Mouse (Mus musculus) layer of hippocampus, adult 9-11 months (tissue): ENCODE measurements around the gene Irf8.
"Not testable (repeated sequence)": the region's sequence is repeated elsewhere in the genome, so short reads cannot be mapped to it uniquely, and the experiment has no call there.

Experiments
- DNase-seq: peaks from one replicate; pipeline ENCODE4 v3.0.0; 2022

Gene Irf8

DNA sequence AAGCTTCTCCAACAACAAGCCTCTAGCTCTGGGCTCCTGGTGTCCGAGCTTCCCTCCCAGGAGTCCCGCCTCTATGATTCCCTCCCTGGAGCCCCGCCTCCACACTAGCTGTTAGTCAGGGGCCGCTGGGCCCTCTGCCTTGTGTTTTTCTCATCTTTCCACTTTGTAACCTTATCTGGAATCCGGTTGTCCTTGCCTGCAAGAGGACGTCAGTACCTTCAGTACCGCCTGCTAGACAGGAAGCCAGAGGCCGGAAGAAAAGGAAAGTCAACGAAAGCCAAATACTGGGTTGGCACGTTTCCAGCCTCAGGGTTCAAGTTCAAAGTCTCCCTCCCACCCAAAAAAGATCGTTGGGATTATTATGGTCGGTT, 15.9 kb downstream of the Irf8 start:
- DNase-seq: no peak

DNA sequence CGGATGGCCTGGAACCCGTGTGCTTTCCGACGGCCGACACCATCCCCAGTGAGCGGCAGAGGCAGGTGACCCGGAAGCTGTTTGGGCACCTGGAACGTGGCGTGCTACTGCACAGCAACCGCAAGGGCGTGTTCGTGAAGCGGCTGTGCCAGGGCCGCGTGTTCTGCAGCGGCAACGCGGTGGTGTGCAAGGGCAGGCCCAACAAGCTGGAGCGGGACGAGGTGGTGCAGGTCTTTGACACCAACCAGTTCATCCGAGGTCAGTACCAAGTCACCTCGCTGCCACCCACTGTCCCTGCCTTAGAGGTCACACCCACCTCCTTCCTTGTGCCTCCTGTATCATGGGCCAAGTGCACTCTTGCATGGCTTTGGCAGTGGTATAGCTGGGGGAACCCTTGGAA, 17.3 kb downstream of the Irf8 start:
- DNase-seq: no peak

DNA sequence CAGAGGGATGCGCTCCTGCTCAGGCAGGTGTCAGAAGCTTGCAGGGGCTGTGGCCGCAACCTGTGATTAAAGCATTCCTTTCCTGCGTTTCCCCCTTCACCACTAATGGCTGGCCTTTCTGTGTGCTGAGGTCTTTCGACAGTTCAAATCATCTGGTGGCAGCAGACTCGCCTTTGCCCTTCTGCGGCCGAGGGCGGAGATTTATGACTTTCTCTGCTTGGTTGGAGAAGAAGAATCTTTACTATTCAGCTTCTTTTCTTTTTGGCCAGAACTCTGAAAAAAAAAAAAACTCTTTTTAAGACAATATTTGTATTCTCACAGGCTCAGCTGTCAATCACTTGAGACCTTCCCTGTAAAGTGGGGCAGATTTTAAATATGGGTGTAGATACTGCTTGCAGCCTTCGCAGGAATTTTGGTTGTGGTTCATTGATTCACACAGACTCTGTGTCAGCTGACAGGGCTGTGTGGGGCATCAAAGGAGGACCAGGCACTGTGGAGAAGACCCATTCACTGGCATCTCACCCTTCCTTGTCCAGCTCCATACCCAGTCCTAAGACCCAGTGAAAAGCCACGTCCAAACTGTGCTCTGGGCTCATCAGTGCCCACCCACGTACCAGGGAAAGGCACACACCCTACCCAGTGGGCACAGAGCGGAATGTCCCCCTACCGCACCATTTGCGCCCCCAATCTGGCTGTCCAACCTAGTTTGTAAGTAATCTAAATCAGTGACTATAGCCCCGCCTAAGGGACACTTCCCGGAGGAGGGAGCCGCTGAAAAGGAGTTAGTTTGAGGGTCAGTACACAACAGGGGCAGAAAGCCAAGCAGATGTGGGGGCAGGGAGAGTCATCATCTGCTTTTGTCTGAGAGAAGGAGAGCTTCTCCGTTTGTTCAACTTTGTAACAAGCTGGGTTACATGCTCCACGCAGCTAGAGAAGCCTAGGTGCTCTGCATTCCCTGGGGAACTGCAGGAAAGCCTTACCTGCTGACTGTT, 19.4 kb downstream of the Irf8 start:
- no peak for DNase-seq

DNA sequence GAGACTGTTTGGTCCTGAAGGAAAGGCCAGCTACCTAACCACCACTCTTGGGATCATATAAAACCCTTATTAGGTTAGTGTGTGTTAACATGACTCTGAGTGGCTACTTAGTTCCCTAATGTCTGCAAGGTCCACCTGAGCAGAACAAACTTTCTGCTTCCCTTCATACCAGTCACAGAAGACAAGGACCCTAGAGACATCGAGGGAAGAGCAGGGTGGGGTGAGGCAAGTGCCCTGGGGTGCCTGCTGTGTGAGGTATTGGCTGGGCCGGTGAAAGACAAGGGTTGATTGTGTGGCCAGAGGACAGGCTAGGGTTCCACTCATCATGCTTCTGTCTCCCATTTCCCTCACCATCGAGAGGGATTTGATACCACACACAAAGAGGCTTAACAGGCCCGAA, 21.8 kb downstream of the Irf8 start:
- no peak for DNase-seq

DNA sequence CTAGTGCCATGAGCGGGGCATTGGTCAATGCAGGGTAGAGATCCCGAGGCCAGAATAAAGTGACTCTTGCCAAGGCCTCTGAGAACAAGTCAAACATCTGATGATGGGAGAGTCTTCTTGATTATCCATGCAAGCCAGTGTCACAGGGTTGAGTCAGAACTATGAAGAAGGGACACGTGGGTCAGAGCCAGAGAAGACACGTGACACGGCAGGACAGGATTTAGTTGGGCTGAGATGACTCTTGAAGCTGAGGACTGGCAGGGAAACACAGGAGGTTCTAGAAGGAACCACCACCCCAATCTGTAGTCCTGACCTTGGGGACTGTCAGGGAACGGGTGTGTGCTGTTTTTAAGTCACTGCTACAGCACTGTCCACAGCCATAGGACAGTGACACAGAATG, 23.7 kb downstream of the Irf8 start:
- no peak for DNase-seq

DNA sequence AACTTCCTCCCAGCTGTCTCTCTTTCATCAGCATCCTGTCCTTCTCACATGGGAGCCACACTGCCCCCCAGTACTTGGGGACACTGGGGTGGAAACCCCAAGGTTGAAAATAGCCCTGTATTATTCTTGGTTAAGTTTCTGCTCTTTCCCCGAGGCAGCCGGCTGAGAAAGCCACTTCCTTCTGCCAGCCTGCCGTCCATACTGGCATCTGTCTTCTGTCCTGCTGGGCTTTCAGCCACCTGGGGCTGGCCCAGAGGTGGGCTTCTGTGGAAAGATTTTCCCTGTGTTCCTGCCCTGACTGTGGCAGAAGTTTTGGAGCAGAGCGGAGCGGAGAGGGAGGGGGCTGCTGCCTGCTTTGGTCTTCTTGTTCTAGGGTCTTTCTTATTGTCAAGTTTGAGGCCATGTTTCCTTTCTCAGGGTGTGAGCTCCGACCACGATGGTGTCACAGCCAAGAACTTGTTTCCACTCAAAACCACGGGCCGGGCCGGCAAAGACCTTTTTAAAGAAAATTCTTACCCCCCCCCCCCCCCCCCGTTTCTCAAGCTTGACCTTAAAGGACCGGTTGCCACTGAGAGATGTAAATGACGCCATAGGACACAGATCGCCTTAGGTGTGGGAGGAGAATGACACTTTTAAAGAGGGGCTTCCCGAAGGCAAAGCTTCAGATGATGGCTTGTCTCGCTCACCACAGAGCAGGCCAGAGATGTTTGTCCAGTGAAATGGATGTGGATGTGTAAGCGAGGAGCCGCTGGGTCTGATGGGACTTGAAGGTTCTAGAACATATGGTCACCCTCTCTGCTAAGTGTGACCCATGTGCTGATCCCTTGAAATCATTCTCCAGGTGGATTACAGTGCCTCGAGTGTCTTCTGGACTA, 24.4 kb downstream of the Irf8 start:
- no peak for DNase-seq

DNA sequence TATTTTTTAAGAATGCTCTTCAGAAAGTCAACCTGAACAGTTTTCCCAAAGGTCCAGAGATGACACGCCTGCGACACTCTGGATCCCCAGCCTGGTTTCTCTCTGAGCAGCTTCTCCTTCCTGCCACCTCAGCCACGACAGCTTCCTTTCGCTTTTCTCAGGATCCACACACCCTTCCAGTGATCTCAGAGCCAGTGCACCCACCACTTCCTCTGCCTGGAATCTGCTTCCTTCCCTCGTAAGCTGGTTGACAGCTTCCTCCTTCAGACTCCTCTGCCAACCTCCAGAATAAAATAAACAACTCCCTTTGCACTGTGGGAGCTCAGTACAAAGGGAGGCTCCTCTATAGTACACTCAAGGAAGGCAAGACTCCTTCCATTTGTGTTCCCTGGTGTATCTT, 27.1 kb downstream of the Irf8 start:
- peak; percentile 44 for DNase-seq

DNA sequence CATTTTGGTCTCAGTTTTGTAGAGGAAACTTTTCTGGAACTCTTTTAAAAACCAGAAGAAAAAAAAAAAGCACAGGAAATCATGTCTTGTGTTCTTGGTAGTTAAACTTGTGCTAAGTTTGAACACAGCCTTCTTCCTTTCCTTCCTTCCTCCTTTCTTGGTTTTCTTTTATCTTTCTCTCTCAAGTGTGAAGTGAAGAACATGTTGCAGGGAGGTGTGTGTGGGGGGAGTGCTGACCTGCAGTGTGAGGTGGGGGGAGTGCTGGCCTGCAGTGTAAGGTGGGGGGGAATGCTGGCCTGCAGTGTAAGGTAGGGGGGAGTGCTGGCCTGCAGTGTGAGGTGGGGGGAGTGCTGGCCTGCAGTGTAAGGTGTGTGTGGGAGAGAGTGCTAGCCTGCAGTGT, 28.5 kb downstream of the Irf8 start:
- DNase-seq: no peak

DNA sequence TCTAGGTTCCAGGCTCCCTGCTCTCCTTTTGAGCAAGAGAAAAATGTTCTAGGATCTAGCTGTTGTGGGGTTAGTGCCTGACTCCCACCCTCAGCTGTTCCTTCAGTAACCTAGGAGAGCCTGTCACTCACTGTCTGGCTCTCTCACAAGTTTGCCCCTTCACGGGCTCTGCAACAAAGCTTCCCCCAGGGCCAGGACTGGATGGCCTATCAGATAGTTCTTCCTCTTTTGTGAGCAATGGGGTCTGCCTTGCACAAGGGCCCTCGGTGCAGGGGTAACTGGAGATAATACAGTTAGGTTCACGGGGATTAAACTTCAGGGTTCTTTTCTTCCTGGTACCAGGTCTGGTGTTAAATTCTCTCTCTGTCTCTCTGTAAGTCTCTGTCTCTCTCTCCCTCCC, 30.5 kb downstream of the Irf8 start:
- no peak for DNase-seq

DNA sequence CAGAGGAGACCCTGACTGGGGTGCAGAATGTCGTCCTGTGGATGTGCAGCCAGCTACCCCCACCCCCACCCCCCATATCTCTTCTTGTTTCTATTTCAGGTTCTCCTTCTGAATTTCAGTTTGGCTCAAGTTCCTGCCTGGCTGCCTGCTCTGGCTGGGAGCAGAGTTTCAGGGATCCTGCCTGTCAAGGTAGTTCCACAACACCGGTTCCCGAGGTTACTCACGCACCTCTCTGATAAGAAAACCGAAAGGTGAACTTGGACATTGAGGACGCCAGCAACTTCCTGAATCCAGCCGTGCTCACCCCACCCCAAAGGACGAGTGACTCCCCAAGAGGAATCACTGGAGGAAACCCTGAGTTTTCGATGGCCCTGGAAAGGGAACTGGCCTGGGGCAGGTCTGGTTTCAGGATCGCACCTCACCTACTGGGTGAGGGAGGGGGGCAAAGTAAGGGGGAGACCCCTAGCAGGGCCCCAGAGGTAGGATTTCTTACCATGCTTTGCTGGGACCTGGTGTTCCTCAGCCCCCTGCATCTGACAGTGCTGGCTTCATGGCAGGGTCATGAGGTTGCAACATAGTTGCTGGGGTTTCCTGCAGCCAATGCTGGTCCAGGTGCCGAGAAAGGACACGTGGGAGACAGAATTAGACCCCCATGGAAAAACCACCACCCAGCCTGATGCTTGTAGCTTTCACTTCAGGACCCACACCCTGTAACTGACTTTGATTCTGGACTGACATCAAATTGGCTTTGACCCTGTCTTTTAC, 32.5 kb downstream of the Irf8 start:
- DNase-seq: no peak

DNA sequence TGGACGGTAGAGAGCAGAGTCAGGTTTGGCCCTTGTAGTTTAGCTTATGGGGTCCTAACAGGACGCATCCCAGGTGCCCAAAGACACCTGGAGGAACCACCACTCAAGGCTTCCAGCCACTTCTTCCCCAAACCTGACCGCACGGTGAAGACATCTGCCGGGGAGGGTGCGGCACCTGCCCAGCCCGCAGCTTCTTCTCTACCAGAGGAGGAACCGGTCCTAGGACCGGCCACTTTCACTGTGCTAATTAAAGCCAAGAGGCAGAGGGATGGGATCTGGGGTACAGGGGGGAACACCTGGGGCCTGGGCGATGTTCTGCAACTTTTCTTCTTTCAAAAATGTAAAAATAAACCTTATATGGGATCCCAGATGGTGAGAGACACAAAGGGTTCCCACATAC, 41.0 kb downstream of the Irf8 start:
- DNase-seq: no peak

DNA sequence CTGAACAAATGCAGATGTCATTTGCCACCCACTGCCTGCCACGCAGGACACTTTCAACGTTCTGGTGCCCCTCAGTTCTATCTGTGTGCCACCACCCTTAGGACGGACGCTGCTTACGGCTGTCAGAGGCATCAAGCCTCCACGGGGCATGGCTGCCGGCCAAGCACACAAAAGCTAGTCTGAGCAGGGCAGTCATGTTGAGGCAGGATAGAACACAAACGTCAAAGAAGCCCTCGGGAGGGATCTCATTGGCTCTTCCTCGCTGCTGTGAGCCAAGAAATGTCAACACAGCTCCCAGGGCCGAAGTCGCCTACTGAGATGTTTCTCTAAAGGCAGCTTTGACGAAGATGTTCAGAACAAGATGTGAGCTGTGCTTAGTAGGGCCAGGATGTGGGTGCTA, 41.6 kb downstream of the Irf8 start:
- DNase-seq: no peak

DNA sequence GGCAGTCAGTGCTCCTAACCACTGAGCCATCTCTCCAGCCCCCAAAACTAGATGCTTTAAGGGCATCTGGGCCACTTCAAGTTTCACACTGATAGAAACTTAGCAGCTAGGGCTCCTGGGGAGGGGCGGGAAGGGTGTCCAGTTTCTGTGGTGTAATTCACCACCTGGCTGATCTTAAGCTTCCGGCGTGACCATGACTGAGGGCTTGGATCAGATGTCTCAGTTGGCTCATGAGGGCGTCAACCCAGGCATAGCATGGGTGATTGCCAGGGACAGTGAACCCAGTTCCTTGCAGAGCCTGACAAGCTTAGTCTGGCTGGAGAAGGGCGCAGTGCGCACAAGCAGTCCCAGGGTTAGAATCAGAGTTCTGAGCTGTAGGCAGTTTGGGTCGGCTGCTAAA, 42.9 kb downstream of the Irf8 start:
- DNase-seq: no peak

DNA sequence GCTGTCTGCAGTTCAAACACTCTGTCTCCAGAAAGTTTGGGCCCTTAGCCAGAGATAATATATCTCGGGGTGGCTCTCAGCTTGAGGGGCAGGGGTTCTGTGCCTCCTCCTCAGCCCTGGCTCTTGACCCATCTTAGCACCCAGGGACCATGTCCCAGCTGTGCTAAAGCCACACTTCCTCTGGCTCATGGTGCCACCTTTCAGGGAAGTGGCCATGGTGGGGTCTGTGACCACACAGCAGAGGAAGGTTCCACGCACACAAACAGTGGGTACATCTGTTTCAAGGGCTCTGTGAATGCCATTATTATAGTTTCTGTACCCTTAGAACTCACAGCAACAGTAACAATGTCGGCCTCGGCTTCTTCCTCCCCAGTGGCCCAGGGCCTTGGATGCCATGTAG, 47.6 kb downstream of the Irf8 start:
- no peak for DNase-seq

DNA sequence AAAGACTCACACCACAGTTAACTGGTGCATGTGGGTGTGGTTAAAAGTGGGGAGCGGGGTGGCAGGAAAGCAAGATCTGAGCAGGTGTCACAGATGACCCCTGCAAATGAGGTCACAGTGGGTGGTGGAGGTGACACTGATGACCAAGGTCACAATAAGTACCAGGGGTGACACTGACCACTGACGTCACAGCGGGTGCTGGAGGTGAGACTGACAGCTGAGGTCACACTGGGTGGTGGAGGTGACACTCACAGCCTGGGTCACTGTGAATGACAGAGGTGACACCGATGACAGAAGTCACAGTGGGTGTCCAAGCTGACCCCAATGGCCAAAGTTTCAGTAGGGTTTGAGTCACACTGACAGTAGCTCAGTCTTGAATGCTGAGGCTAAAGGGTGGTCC, 50.6 kb downstream of the Irf8 start:
- DNase-seq: no peak

DNA sequence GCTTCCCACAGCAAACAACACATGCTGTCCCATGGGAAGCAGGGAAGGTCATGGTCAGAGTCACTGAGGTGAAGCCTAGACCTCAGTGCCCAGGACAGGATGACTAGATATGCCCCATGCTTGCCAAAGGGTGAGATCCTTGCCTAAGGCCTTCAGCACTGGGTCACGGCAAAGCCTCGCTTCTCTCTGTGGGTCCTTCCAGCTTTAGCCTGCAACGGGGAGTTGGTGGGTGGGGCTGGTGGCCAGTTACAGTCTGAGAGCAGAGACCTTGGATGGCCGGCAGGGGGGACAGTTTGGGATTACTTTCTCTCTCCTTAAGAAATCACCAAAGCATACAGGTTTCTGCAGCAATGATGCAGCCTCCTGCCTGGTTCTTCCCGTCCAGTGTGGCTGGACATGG, 51.5 kb downstream of the Irf8 start:
- DNase-seq: no peak

DNA sequence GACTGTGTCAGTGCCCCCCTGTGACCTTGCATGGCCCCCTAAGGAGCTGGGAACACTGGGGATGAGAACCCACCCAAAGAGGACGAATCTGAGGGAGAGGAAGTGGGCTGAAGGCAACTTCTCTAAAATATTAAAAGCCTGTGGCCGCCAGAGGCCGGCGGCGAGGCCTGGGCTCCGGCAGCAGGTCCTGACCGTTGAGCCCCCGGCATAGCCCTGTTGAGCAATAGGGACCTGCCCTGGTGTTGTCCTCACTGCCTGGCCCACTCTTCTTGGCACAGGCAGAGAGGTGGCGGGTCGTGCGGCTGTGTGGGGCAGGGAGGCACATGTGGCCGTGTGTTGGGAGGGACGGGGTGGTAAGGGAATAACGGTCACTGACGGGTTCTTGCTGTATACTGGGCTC, 56.6 kb downstream of the Irf8 start:
- peak; percentile 63 for DNase-seq

DNA sequence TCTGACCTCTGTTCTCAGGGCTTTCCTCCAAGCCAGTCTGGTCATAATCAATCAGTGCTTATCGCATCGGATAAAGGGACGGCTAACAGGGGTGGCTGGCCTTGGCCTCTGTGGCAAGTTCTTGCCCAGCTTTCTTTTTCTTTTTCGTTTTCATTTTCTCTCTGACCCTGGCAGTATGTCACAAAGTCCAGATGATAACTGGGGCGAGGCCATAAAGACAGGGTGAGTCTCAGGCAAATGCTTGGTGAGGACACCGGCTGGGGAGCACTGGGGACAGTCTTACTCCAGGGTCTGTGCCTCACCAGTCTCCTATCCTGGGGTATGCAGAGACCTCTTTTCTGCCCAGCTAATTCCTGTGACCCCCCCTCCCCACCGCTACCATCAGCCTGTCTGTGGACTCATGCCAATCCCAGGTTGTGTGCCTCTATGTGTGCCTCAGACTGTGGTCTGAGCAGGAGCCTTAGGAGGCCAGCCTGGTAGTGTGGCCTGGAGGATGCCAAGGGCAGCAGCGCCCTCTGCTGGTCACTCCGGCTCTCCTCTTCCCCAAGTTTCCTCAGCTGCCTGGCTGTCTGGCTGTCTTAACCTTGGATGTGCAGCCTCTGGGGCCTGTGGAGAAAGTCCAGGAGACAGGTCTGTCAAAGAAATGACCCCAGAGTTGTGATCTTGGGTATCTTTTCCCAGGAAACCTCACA, 59.9 kb downstream of the Irf8 start:
- peak; percentile 71 for DNase-seq

DNA sequence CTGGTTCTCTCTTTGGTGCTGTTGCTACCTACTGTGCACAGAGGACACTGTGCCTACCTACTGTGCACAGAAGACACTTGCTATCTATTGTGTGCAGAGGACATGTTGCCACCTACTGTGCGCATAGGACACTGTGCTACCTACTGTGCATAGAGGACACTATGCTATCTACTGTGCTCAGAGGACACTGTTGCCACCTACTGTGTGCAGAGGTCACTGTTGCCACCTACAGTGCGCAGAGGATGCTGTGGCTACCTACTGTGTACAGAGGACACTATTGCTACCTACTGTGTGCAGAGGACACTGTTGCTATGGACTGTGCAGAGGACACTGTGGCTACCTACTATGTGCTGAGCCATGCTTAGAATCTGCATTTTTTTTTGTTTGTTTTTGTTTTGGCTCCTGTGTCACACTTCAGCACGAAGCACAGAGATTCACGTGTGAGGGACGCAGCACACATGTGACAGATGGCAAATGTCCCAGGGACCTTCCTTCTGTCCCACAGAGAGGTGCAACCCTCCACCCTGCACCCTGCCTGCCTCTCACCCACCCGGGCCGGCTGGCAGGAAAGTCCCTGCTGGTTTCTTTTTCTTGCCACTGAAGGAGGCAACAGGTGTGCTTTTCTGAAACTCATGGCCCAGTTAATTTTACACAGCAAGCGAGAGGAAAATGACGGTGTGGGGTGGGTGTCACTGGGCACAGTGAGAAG, 61.0 kb downstream of the Irf8 start:
- DNase-seq: no peak

DNA sequence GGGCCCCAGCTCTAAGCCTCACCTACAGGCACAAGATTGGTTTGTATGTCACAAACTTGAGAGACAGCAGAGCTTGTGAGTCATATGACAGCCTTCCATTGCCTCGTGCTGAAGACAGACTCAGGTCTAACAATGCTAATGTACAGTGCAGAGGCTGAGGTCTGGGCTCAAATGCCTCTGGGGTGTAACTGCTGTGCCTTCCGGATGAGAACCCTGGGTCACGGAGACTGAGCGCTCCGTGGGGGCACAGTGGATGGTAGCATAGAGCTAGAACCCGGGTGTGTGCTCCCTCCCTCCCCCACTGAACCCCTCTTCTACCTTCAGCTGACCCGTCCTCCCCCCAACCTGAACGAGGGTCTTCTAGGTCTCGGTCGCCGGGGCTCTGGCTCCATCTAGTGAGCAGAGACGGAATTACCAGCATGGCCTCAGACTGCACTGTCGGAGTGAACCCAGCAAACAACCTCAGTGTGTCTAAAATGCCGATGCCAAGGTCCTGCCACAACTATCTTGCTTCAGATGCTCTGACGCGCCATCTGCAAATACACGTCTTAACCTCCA, 64.2 kb downstream of the Irf8 start:
- DNase-seq: no peak

DNA sequence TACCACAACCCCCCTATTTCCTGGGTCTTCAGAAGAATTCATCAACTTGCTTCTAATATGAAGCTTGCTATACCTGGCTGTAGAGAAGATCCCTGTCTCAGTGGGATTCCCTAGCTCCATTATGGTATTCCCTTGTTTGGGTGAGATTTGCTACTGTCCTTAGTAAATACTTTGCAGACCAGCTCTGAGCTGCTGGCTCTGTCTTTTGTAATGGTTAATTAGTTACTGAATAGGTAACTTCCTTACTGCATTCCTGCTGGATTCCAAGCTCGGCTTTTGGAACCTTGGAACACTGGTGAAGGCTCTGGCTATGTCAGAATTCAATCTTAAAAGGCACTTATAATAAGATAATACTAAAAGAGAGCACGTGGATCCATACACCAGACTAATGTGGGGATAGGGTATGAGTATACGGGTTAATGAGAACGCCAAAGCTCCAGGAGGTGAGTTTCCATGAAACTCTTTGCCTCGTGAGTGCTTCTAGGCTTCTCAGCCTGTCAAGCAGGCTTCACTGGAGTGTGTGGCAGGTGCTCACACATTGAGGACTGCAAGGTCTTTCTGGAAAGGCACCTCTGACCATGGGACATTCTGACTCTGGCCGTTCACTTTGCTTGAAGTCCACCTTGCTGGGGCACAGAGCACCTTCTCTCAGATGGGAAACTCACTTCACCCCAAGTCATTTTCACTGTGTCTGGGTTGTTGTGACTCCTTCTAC, 67.7 kb downstream of the Irf8 start:
- not testable (repeated sequence) for DNase-seq
